8 mouse cellular contexts compared by ENCODE assay signal in genomic region chr16:97962151-97962948, GRCm38 (mm10). TPM values are rescaled to one million over a fixed set of nuclear protein-coding genes. Genes with fewer than 3 reads are reported as not detected.
DNase-seq lines count a peak whose midpoint lies in the region; ATAC-seq lines count a peak whose summit lies in the region.

C2cd2 (minus strand) TSS chr16:97962598.
Zbtb21 (minus strand) TSS chr16:97962622.

- H3K36me3 ChIP-seq in heart, embryonic 14.5 days (ENCODE audit: control insufficient read depth, insufficient read depth, low read length) = no peaks in the 10 kb centered on the region
- H3K36me3 ChIP-seq in liver, embryonic 13.5 days = no peaks in the 10 kb centered on the region
- no peaks in the 10 kb centered on the region for H3K36me3 ChIP-seq in stomach, embryonic 16.5 days (ENCODE audit: control insufficient read depth, insufficient read depth, low read length)

- peak; percentile 96 for ATAC-seq in heart, embryonic 14.5 days (ENCODE audit: insufficient number of reproducible peaks, insufficient read depth, low FRiP score, low read depth)
- ATAC-seq in liver, embryonic 13.5 days (ENCODE audit: low read depth) = peak; percentile 97
- ATAC-seq in stomach, embryonic 16.5 days (ENCODE audit: insufficient read depth, low FRiP score) = peak; percentile 98

- H3K4me1 ChIP-seq in brown adipose tissue, adult 24 weeks (ENCODE audit: control insufficient read depth, insufficient read depth, insufficient read length, low read length) = peaks cover 6% of the 10 kb centered on the region; the same call in 1 of the 2 replicates
- H3K4me1 ChIP-seq in heart, embryonic 14.5 days (ENCODE audit: control insufficient read depth in 2 of 2, insufficient read depth in 2 of 2, low read length in 2 of 2) = peaks cover 5 to 33% of the 10 kb centered on the region in 2 experiments
- peaks cover 65% of the 10 kb centered on the region for H3K4me1 ChIP-seq in liver, embryonic 13.5 days (replicated peaks)
- H3K4me1 ChIP-seq in stomach, embryonic 16.5 days (ENCODE audit: control insufficient read depth, insufficient read depth, low read length) = peaks cover 13% of the 10 kb centered on the region; the same call in 1 of the 2 replicates

- peak; percentile 98 for DNase-seq in CD4-positive, CD25-positive, alpha-beta regulatory T cell, adult 2 months (ENCODE audit: low read depth, low spot score)
- DNase-seq in fibroblast of lung, adult 2 months (ENCODE audit: low read depth) = peak; percentile 88
- DNase-seq in kidney, postnatal 14 days = peak; percentile 98
- peak; percentile 92 for DNase-seq in liver, embryonic 13.5 days
- peak; percentile 98 for DNase-seq in neural tube, embryonic 10.5 days (ENCODE audit: extremely low spot score, low spot score)

- H3K9ac ChIP-seq in heart, embryonic 14.5 days (ENCODE audit: low read length) = peak within 1 kb of the TSS; percentile 94
- H3K9ac ChIP-seq in liver, embryonic 13.5 days = peak within 1 kb of the TSS; percentile 89
- H3K9ac ChIP-seq in stomach, embryonic 16.5 days (ENCODE audit: low read length) = peak within 1 kb of the TSS; percentile 95

- peak within 1 kb of the TSS; percentile 89 for H3K4me3 ChIP-seq in brown adipose tissue, adult 24 weeks (ENCODE audit: insufficient read depth, low read depth, low read length)
- peak within 1 kb of the TSS; percentile 74 to 86 for H3K4me3 ChIP-seq in heart, embryonic 14.5 days (ENCODE audit: control insufficient read depth in 1 of 2, insufficient read depth in 1 of 2, low read depth in 1 of 2, low read length in 2 of 2)
- H3K4me3 ChIP-seq in liver, embryonic 13.5 days (replicated peaks) = peak within 1 kb of the TSS; percentile 79
- peak within 1 kb of the TSS; percentile 88 for H3K4me3 ChIP-seq in stomach, embryonic 16.5 days (replicated peaks; ENCODE audit: low read length)

- H3K4me2 ChIP-seq in heart, embryonic 14.5 days (ENCODE audit: low read length) = peak within 1 kb of the TSS; percentile 93
- peak within 1 kb of the TSS; percentile 96 for H3K4me2 ChIP-seq in liver, embryonic 13.5 days
- H3K4me2 ChIP-seq in stomach, embryonic 16.5 days (ENCODE audit: low read depth, low read length) = peak within 1 kb of the TSS; percentile 86

- no peaks in the 10 kb centered on the region for H3K27me3 ChIP-seq in heart, embryonic 14.5 days (ENCODE audit: control insufficient read depth, insufficient read depth, low read length)
- no peaks in the 10 kb centered on the region for H3K27me3 ChIP-seq in liver, embryonic 13.5 days
- no peaks in the 10 kb centered on the region for H3K27me3 ChIP-seq in stomach, embryonic 16.5 days (ENCODE audit: control insufficient read depth, insufficient read depth, low read length)

- H3K27ac ChIP-seq in brown adipose tissue, adult 24 weeks (replicated peaks; ENCODE audit: low read depth, low read length) = peak within 1 kb of the TSS; percentile 97
- H3K27ac ChIP-seq in heart, embryonic 14.5 days (replicated peaks in 1 of 2; ENCODE audit: control insufficient read depth in 1 of 2, insufficient read depth in 1 of 2, low read depth in 2 of 2, low read length in 2 of 2) = peak within 1 kb of the TSS; percentile 94 to 96
- H3K27ac ChIP-seq in liver, embryonic 13.5 days = peak within 1 kb of the TSS; percentile 93
- peak within 1 kb of the TSS; percentile 99 for H3K27ac ChIP-seq in stomach, embryonic 16.5 days (ENCODE audit: low read length)

- no peaks in the 10 kb centered on the region for H3K9me3 ChIP-seq in heart, embryonic 14.5 days (ENCODE audit: control insufficient read depth, low read length)
- no peaks in the 10 kb centered on the region for H3K9me3 ChIP-seq in liver, embryonic 13.5 days (replicated peaks)
- no peaks in the 10 kb centered on the region for H3K9me3 ChIP-seq in stomach, embryonic 16.5 days (replicated peaks; ENCODE audit: control insufficient read depth, low read length)

- WGBS in heart, embryonic 14.5 days = under 1% methylated on average over 77 of the region's 78 CpGs
- under 1% methylated on average over 78 of the region's 78 CpGs for WGBS in liver, embryonic 13.5 days (ENCODE audit: insufficient replicate concordance)
- WGBS in stomach, embryonic 16.5 days = under 1% methylated on average over 78 of the region's 78 CpGs

RNA-seq across cellular contexts. Expression of gene C2cd2, which starts in this region (rescaled TPM):
- polyA plus RNA-seq in brown adipose tissue, adult 24 weeks (2012; ENCODE audit: insufficient read depth, insufficient read length, missing spikeins) = 10.8 and 22.2 TPM in 2 replicates
- 16.4 and 18.9 TPM in 2 replicates for polyA plus RNA-seq in heart, embryonic 14.5 days (2014; fragmentation: Nextera tagmentation; extraction: Ambion mirVana)
- polyA plus RNA-seq in liver, embryonic 13.5 days (2015; fragmentation: Nextera tagmentation; extraction: Ambion mirVana) = 5.0 and 5.6 TPM in 2 replicates
- polyA plus RNA-seq in stomach, embryonic 16.5 days (2015; fragmentation: Nextera tagmentation; extraction: Ambion mirVana) = 13.4 and 13.9 TPM in 2 replicates

RNA-seq across cellular contexts. Expression of gene Zbtb21, which starts in this region (rescaled TPM):
- polyA plus RNA-seq in brown adipose tissue, adult 24 weeks (2012; ENCODE audit: insufficient read depth, insufficient read length, missing spikeins) = 9.6 and 14.7 TPM in 2 replicates
- 8.4 and 8.7 TPM in 2 replicates for polyA plus RNA-seq in heart, embryonic 14.5 days (2014; fragmentation: Nextera tagmentation; extraction: Ambion mirVana)
- 3.3 TPM in 2 replicates for polyA plus RNA-seq in liver, embryonic 13.5 days (2015; fragmentation: Nextera tagmentation; extraction: Ambion mirVana)
- 13.0 and 13.2 TPM in 2 replicates for polyA plus RNA-seq in stomach, embryonic 16.5 days (2015; fragmentation: Nextera tagmentation; extraction: Ambion mirVana)

Comparison
In these comparisons a context has a peak if more than half of its experiments do, and no peak if none do; other contexts are left out.
1. Peak in every context shown above with its lines: DNase-seq, ATAC-seq, H3K4me3 ChIP-seq and H3K27ac ChIP-seq.